In the genomic region with DNA sequence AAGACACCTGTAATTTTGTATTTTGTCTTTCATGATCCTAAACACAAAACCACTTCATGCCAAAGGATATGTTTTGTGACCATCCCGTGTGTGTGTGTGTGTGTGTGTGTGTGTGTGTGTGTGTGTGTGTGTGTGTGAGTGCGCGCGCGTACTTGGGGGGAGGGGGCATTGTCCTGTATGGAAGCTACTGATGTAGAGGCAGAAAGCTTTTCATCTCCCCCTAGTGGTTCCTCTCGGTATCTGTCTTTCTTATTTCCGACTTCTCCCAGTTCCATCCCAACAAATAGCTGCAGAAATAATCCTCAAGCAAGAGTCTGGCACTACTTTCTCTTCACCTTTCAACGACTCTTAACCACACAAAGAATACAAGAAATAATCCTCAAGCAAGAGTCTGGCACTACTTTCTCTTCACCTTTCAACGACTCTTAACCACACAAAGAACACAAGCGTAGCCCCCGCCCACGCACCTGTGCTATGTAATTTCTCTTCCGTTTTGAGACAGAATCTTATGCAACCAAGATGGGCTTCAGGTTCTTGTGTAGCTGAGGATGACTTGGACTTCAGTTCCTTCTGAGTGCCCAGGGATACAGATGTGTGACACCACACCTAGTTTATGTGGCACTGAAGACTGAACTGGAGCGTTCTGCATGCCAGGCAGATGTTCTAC, we compare ENCODE assay signal across 9 mouse cellular contexts. TPM values are rescaled to one million over a fixed set of nuclear protein-coding genes. Genes with fewer than 3 reads are reported as not detected.
DNase-seq lines count a peak whose midpoint lies in the region; ATAC-seq and TF ChIP-seq lines count a peak whose summit lies in the region.
"Had no signal": no experiment of that assay in that cellular context is flagged by ENCODE, and none has a peak within 500 bp of the region (broad histone marks: within the 10 kb centered on the region; RNA-seq: fewer than 3 reads in every experiment).

No protein-coding gene starts in this region.

- peak; percentile 76 for DNase-seq in hindbrain, embryonic 14.5 days (ENCODE audit: low spot score)
- DNase-seq in CH12.LX (ENCODE audit: extremely low read depth): peak; percentile 58
- DNase-seq in c-Kit-positive CD71-positive TER-119-positive erythroid progenitor cells, embryonic 14.5 days (ENCODE audit: low spot score): peak; percentile 56
- DNase-seq in forebrain, embryonic 14.5 days (ENCODE audit: low spot score): peak; percentile 78
- DNase-seq in left cerebral cortex, adult 18-20 months (ENCODE audit: low spot score in 2 of 2): peak; percentile 45 to 64
- DNase-seq in ovary, adult 18-20 months (ENCODE audit: low spot score): no peak

- no peak for TF ChIP-seq POLR2A in CH12.LX (IDR thresholded peaks at IDR 0.05; ENCODE audit: low read depth, low read length)

- H3K27ac ChIP-seq in hindbrain, embryonic 14.5 days: no peak overlapping the region
- no peak overlapping the region for H3K27ac ChIP-seq in hindbrain, embryonic 16.5 days (ENCODE audit: low read depth, low read length)
- no peak overlapping the region for H3K27ac ChIP-seq in CH12.LX (ENCODE audit: insufficient read depth, low read depth)
- H3K27ac ChIP-seq in forebrain, embryonic 14.5 days (ENCODE audit: low read depth, low read length): no peak overlapping the region
- H3K27ac ChIP-seq in neural tube, embryonic 15.5 days (replicated peaks): no peak overlapping the region
- H3K27ac ChIP-seq: limb, embryonic 12.5 days had no signal

- H3K27me3 ChIP-seq in hindbrain, embryonic 14.5 days (ENCODE audit: control insufficient read depth, insufficient read depth, low read length): no peaks in the 10 kb centered on the region
- H3K27me3 ChIP-seq in hindbrain, embryonic 16.5 days (replicated peaks; ENCODE audit: control insufficient read depth, insufficient read depth, low read length): no peaks in the 10 kb centered on the region
- peaks cover 5% of the 10 kb centered on the region for H3K27me3 ChIP-seq in CH12.LX (replicated peaks)
- no peaks in the 10 kb centered on the region for H3K27me3 ChIP-seq in forebrain, embryonic 14.5 days (replicated peaks; ENCODE audit: control insufficient read depth, insufficient read depth, low read length)
- H3K27me3 ChIP-seq in neural tube, embryonic 15.5 days (replicated peaks): 0 out of 2 replicates have a peak, but pooled peaks cover 3% of the 10 kb centered on the region
- H3K27me3 ChIP-seq: limb, embryonic 12.5 days had no signal

- TF ChIP-seq EP300 in CH12.LX (IDR thresholded peaks at IDR 0.05; ENCODE audit: low read length): no peak

- WGBS in hindbrain, embryonic 14.5 days: 42% methylated on average over 14 of the region's 14 CpGs
- WGBS in hindbrain, embryonic 16.5 days: 45% methylated on average over 14 of the region's 14 CpGs
- WGBS in forebrain, embryonic 14.5 days: 47% methylated on average over 14 of the region's 14 CpGs
- WGBS in neural tube, embryonic 15.5 days: 57% methylated on average over 14 of the region's 14 CpGs

- no peak overlapping the region for H3K9ac ChIP-seq in hindbrain, embryonic 14.5 days
- H3K9ac ChIP-seq in hindbrain, embryonic 16.5 days (ENCODE audit: low read depth, low read length): no peak overlapping the region
- no peak overlapping the region for H3K9ac ChIP-seq in CH12.LX (ENCODE audit: insufficient read depth, low read depth)
- no peak overlapping the region for H3K9ac ChIP-seq in forebrain, embryonic 14.5 days (ENCODE audit: low read length)
- H3K9ac ChIP-seq in neural tube, embryonic 15.5 days (replicated peaks): no peak overlapping the region
- H3K9ac ChIP-seq: limb, embryonic 12.5 days had no signal

- no peaks in the 10 kb centered on the region for H3K9me3 ChIP-seq in hindbrain, embryonic 14.5 days (ENCODE audit: control insufficient read depth, low read length)
- H3K9me3 ChIP-seq in hindbrain, embryonic 16.5 days (ENCODE audit: control insufficient read depth, low read length): no peaks in the 10 kb centered on the region; the same call in 1 of the 2 replicates
- peaks cover 3% of the 10 kb centered on the region for H3K9me3 ChIP-seq in CH12.LX (replicated peaks; ENCODE audit: low read length)
- H3K9me3 ChIP-seq in forebrain, embryonic 14.5 days (replicated peaks; ENCODE audit: control insufficient read depth, low read length): no peaks in the 10 kb centered on the region
- no peaks in the 10 kb centered on the region for H3K9me3 ChIP-seq in neural tube, embryonic 15.5 days (replicated peaks)

- H3K36me3 ChIP-seq in hindbrain, embryonic 14.5 days (replicated peaks; ENCODE audit: control insufficient read depth, insufficient read depth): no peaks in the 10 kb centered on the region
- no peaks in the 10 kb centered on the region for H3K36me3 ChIP-seq in hindbrain, embryonic 16.5 days (ENCODE audit: control insufficient read depth, insufficient read depth, low read length)
- H3K36me3 ChIP-seq in CH12.LX (replicated peaks in 1 of 2; ENCODE audit: control insufficient read depth in 1 of 2, insufficient read depth in 1 of 2, low read length in 1 of 2): no peaks in the 10 kb centered on the region
- H3K36me3 ChIP-seq in forebrain, embryonic 14.5 days (ENCODE audit: control insufficient read depth, insufficient read depth, low read length): no peaks in the 10 kb centered on the region
- H3K36me3 ChIP-seq in neural tube, embryonic 15.5 days: no peaks in the 10 kb centered on the region
- H3K36me3 ChIP-seq: limb, embryonic 12.5 days had no signal

- in situ Hi-C loops in CH12.LX (cut with MboI; ENCODE audit: low pct_ligation_motif_present, low pct_unique_long_range_greater_than_20kb, low sequenced_read_pairs): no loop called here

- TF ChIP-seq RAD21 in CH12.LX (IDR thresholded peaks at IDR 0.05; ENCODE audit: low read depth, low read length): peak; percentile 58

- peak; percentile 40 to 74 for TF ChIP-seq CTCF in CH12.LX (conservative IDR thresholded peaks at IDR 0.05 in 1 of 2, IDR thresholded peaks at IDR 0.05 in 1 of 2; ENCODE audit: low read depth in 2 of 2, low read length in 2 of 2)

- H3K79me2 ChIP-seq in CH12.LX (replicated peaks; ENCODE audit: control insufficient read depth, extremely low read depth, insufficient read depth, poor library complexity, severe bottlenecking): no peaks in the 10 kb centered on the region

- dilution Hi-C loops in CH12.LX (cut with MboI; ENCODE audit: extremely low pct_ligation_motif_present, extremely low pct_unique_long_range_greater_than_20kb, low sequenced_read_pairs): no loop called here

- no peaks in the 10 kb centered on the region for H3K4me1 ChIP-seq in hindbrain, embryonic 14.5 days (replicated peaks; ENCODE audit: control insufficient read depth, insufficient read depth, low read length)
- no peaks in the 10 kb centered on the region for H3K4me1 ChIP-seq in hindbrain, embryonic 16.5 days (ENCODE audit: control insufficient read depth, insufficient read depth, low read depth, low read length)
- H3K4me1 ChIP-seq in CH12.LX (ENCODE audit: control insufficient read depth in 1 of 2, insufficient read depth in 2 of 2): peaks cover 6 to 7% of the 10 kb centered on the region in 2 experiments; a peak in 3 of 4 replicates
- H3K4me1 ChIP-seq in forebrain, embryonic 14.5 days (ENCODE audit: control insufficient read depth, insufficient read depth, low read length): no peaks in the 10 kb centered on the region
- no peaks in the 10 kb centered on the region for H3K4me1 ChIP-seq in neural tube, embryonic 15.5 days
- H3K4me1 ChIP-seq: limb, embryonic 12.5 days had no signal

- ATAC-seq in hindbrain, embryonic 14.5 days (ENCODE audit: low FRiP score): no peak
- ATAC-seq in hindbrain, embryonic 16.5 days: no peak
- ATAC-seq in forebrain, embryonic 14.5 days: peak; percentile 67; the same call in 1 of the 2 replicates
- no peak; the same call in 1 of the 2 replicates for ATAC-seq in neural tube, embryonic 15.5 days (ENCODE audit: low FRiP score)

- H3K4me3 ChIP-seq in hindbrain, embryonic 14.5 days (replicated peaks; ENCODE audit: low read length): no peak overlapping the region
- H3K4me3 ChIP-seq in hindbrain, embryonic 16.5 days (ENCODE audit: low read length): no peak overlapping the region
- no peak overlapping the region for H3K4me3 ChIP-seq in CH12.LX (replicated peaks in 1 of 3; ENCODE audit: low read depth in 2 of 3, low read length in 2 of 3, poor library complexity in 1 of 3)
- no peak overlapping the region for H3K4me3 ChIP-seq in forebrain, embryonic 14.5 days (ENCODE audit: low read depth, low read length)
- no peak overlapping the region for H3K4me3 ChIP-seq in neural tube, embryonic 15.5 days (replicated peaks)
- H3K4me3 ChIP-seq: limb, embryonic 12.5 days had no signal

- no peak overlapping the region for H3K4me2 ChIP-seq in hindbrain, embryonic 14.5 days (replicated peaks)
- no peak overlapping the region for H3K4me2 ChIP-seq in hindbrain, embryonic 16.5 days (ENCODE audit: low read length)
- peak overlapping the region; percentile 64 for H3K4me2 ChIP-seq in CH12.LX (ENCODE audit: insufficient read depth, low read depth, poor library complexity, severe bottlenecking)
- no peak overlapping the region for H3K4me2 ChIP-seq in forebrain, embryonic 14.5 days (ENCODE audit: low read length)
- H3K4me2 ChIP-seq in neural tube, embryonic 15.5 days: peak overlapping the region; percentile 29; the same call in 1 of the 2 replicates
- H3K4me2 ChIP-seq: limb, embryonic 12.5 days had no signal

RNA-seq across cellular contexts. Expression of gene Churc1, which starts 12.6 kb away (rescaled TPM):
- 123 and 161 TPM in 2 replicates for polyA plus RNA-seq in hindbrain, embryonic 14.5 days (2014; fragmentation: Nextera tagmentation; extraction: Ambion mirVana)
- polyA plus RNA-seq in hindbrain, embryonic 16.5 days (2015; fragmentation: Nextera tagmentation; extraction: Ambion mirVana): 135 and 139 TPM in 2 replicates
- total RNA-seq in CH12.LX (2012; rRNA removed) (87.1 and 92.0 TPM in 2 replicates), CH12.LX (2014; rRNA removed) (139 and 160 TPM in 2 replicates)
- polyA plus RNA-seq in CH12.LX (2012; ENCODE audit: insufficient read length, low read depth): 48.9 and 52.0 TPM in 2 replicates
- 96.0 and 114 TPM in 2 replicates for polyA plus RNA-seq in forebrain, embryonic 14.5 days (2014; fragmentation: Nextera tagmentation; extraction: Ambion mirVana)
- total RNA-seq in left cerebral cortex, adult 18-20 months (2021): 10 to 100 TPM; 35.8 TPM
- polyA plus RNA-seq in neural tube, embryonic 15.5 days (2015; fragmentation: Nextera tagmentation; extraction: Ambion mirVana): 163 and 173 TPM in 2 replicates

RNA-seq across cellular contexts. Expression of gene Fntb, which starts 12.6 kb away (rescaled TPM):
- 40.4 and 43.9 TPM in 2 replicates for polyA plus RNA-seq in hindbrain, embryonic 14.5 days (2014; fragmentation: Nextera tagmentation; extraction: Ambion mirVana)
- polyA plus RNA-seq in hindbrain, embryonic 16.5 days (2015; fragmentation: Nextera tagmentation; extraction: Ambion mirVana): 41.7 and 47.8 TPM in 2 replicates
- 8.8 and 9.2 TPM in 2 replicates for total RNA-seq in CH12.LX (2012; rRNA removed)
- 4.8 and 5.6 TPM in 2 replicates for total RNA-seq in CH12.LX (2014; rRNA removed)
- polyA plus RNA-seq in CH12.LX (2012; ENCODE audit: insufficient read length, low read depth): 19.5 and 25.3 TPM in 2 replicates
- 38.2 and 39.0 TPM in 2 replicates for polyA plus RNA-seq in forebrain, embryonic 14.5 days (2014; fragmentation: Nextera tagmentation; extraction: Ambion mirVana)
- 10 to 100 TPM; 26.9 to 28.4 TPM for total RNA-seq in left cerebral cortex, adult 18-20 months (2021)
- 41.5 and 43.9 TPM in 2 replicates for polyA plus RNA-seq in neural tube, embryonic 15.5 days (2015; fragmentation: Nextera tagmentation; extraction: Ambion mirVana)

RNA-seq across cellular contexts. Expression of gene Sptb, which starts 42.4 kb away (rescaled TPM):
- polyA plus RNA-seq in hindbrain, embryonic 14.5 days (2014; fragmentation: Nextera tagmentation; extraction: Ambion mirVana): 11.3 and 11.5 TPM in 2 replicates
- polyA plus RNA-seq in hindbrain, embryonic 16.5 days (2015; fragmentation: Nextera tagmentation; extraction: Ambion mirVana): 7.0 and 8.4 TPM in 2 replicates
- 0.04 and 0.08 TPM in 2 replicates for total RNA-seq in CH12.LX (2012; rRNA removed)
- 0.01 and 0.03 TPM in 2 replicates for total RNA-seq in CH12.LX (2014; rRNA removed)
- 0.04 and 0.08 TPM in 2 replicates for polyA plus RNA-seq in CH12.LX (2012; ENCODE audit: insufficient read length, low read depth)
- 0.90 and 2.0 TPM in 2 replicates for polyA plus RNA-seq in forebrain, embryonic 14.5 days (2014; fragmentation: Nextera tagmentation; extraction: Ambion mirVana)
- total RNA-seq in left cerebral cortex, adult 18-20 months (2021): 100 to 1,000 TPM in 1 of 2 experiments, 10 to 100 TPM in 1; 93.9 to 100 TPM
- 6.6 and 7.3 TPM in 2 replicates for polyA plus RNA-seq in neural tube, embryonic 15.5 days (2015; fragmentation: Nextera tagmentation; extraction: Ambion mirVana)

RNA-seq across cellular contexts. Expression of gene Gpx2, which starts 42.6 kb away (rescaled TPM):
- polyA plus RNA-seq in hindbrain, embryonic 14.5 days (2014; fragmentation: Nextera tagmentation; extraction: Ambion mirVana): 0.19 TPM in 1 of 2 replicates, not detected in the other
- 0.20 and 0.67 TPM in 2 replicates for polyA plus RNA-seq in hindbrain, embryonic 16.5 days (2015; fragmentation: Nextera tagmentation; extraction: Ambion mirVana)
- total RNA-seq in CH12.LX (2012; rRNA removed): not detected in 2 replicates
- total RNA-seq in CH12.LX (2014; rRNA removed): not detected in 2 replicates
- not detected in 2 replicates for polyA plus RNA-seq in CH12.LX (2012; ENCODE audit: insufficient read length, low read depth)
- not detected in 2 replicates for polyA plus RNA-seq in forebrain, embryonic 14.5 days (2014; fragmentation: Nextera tagmentation; extraction: Ambion mirVana)
- under 1 TPM; 0.35 to 0.37 TPM for total RNA-seq in left cerebral cortex, adult 18-20 months (2021)
- polyA plus RNA-seq in neural tube, embryonic 15.5 days (2015; fragmentation: Nextera tagmentation; extraction: Ambion mirVana): 0.28 and 4.2 TPM in 2 replicates

Comparison
In these comparisons a context has a peak if more than half of its experiments do, and no peak if none do; other contexts are left out.
1. H3K4me2 ChIP-seq: peak in CH12.LX (single experiment) and neural tube, embryonic 15.5 days (single experiment); none in hindbrain, embryonic 14.5 days (single experiment), hindbrain, embryonic 16.5 days (single experiment) and forebrain, embryonic 14.5 days (single experiment).